8 mouse cellular contexts compared by ENCODE assay signal in genomic region chr1:134513876-134514590, GRCm38 (mm10). TPM values are rescaled to one million over a fixed set of nuclear protein-coding genes. Genes with fewer than 3 reads are reported as not detected.
A peak's percentile ranks its signal among the peaks of the same experiment; 100 is the strongest.
DNase-seq lines count a peak whose midpoint lies in the region; ATAC-seq lines count a peak whose summit lies in the region.

No protein-coding gene starts in this region.

- H3K4me1 ChIP-seq in forebrain, embryonic 14.5 days (ENCODE audit: control insufficient read depth, insufficient read depth, low read length): peaks cover 8% of the 10 kb centered on the region; the same call in 1 of the 2 replicates
- H3K4me1 ChIP-seq in limb, embryonic 13.5 days: peaks cover 30% of the 10 kb centered on the region
- 0 out of 2 replicates have a peak, but pooled peaks cover 6% of the 10 kb centered on the region for H3K4me1 ChIP-seq in midbrain, embryonic 14.5 days (ENCODE audit: control insufficient read depth, insufficient read depth, low read length)

- no peaks in the 10 kb centered on the region for H3K9me3 ChIP-seq in forebrain, embryonic 14.5 days (replicated peaks; ENCODE audit: control insufficient read depth, low read length)
- H3K9me3 ChIP-seq in limb, embryonic 13.5 days: no peaks in the 10 kb centered on the region
- no peaks in the 10 kb centered on the region for H3K9me3 ChIP-seq in midbrain, embryonic 14.5 days (ENCODE audit: control insufficient read depth, low read length)

- H3K9ac ChIP-seq in forebrain, embryonic 14.5 days (ENCODE audit: low read length): no peak overlapping the region
- peak overlapping the region; percentile 65 for H3K9ac ChIP-seq in limb, embryonic 13.5 days
- no peak overlapping the region for H3K9ac ChIP-seq in midbrain, embryonic 14.5 days (replicated peaks; ENCODE audit: low read length)

- H3K27me3 ChIP-seq in forebrain, embryonic 14.5 days (replicated peaks; ENCODE audit: control insufficient read depth, insufficient read depth, low read length): peaks cover 24% of the 10 kb centered on the region
- H3K27me3 ChIP-seq in limb, embryonic 13.5 days: peaks cover 45% of the 10 kb centered on the region
- peaks cover 6% of the 10 kb centered on the region; the same call in 1 of the 2 replicates for H3K27me3 ChIP-seq in midbrain, embryonic 14.5 days (ENCODE audit: control insufficient read depth, insufficient read depth, low read length)

- H3K36me3 ChIP-seq in forebrain, embryonic 14.5 days (ENCODE audit: control insufficient read depth, insufficient read depth, low read length): peaks cover 3% of the 10 kb centered on the region; the same call in 1 of the 2 replicates
- peaks cover 5% of the 10 kb centered on the region for H3K36me3 ChIP-seq in limb, embryonic 13.5 days
- H3K36me3 ChIP-seq in midbrain, embryonic 14.5 days (ENCODE audit: control insufficient read depth, insufficient read depth, low read length): no peaks in the 10 kb centered on the region

- ATAC-seq in CD4-positive, CD25-positive, alpha-beta regulatory T cell, adult 4 months: no peak
- no peak for ATAC-seq in forebrain, embryonic 14.5 days
- no peak for ATAC-seq in limb, embryonic 13.5 days (ENCODE audit: low FRiP score, low read depth)
- no peak for ATAC-seq in midbrain, embryonic 14.5 days (ENCODE audit: low FRiP score, low TSS enrichment)

- peak overlapping the region; percentile 61 for H3K4me2 ChIP-seq in forebrain, embryonic 14.5 days (ENCODE audit: low read length)
- peak overlapping the region; percentile 77 for H3K4me2 ChIP-seq in limb, embryonic 13.5 days (replicated peaks)
- peak overlapping the region; percentile 59; the same call in 1 of the 2 replicates for H3K4me2 ChIP-seq in midbrain, embryonic 14.5 days (ENCODE audit: low read length)

- DNase-seq in CD4-positive, CD25-positive, alpha-beta regulatory T cell, adult 2 months (ENCODE audit: low read depth, low spot score): peak; percentile 28
- no peak for DNase-seq in forebrain, embryonic 14.5 days (ENCODE audit: low spot score)
- DNase-seq in midbrain, embryonic 14.5 days: no peak
- DNase-seq in cerebellum, adult 18-20 months: no peak
- no peak for DNase-seq in ovary, postnatal 14 days (ENCODE audit: low spot score)
- no peak for DNase-seq in kidney, adult 18-20 months

- 40% methylated on average over 16 of the region's 16 CpGs for WGBS in forebrain, embryonic 14.5 days
- 43% methylated on average over 16 of the region's 16 CpGs for WGBS in limb, embryonic 13.5 days
- WGBS in midbrain, embryonic 14.5 days: 45% methylated on average over 16 of the region's 16 CpGs

- peak overlapping the region; percentile 30; the same call in 1 of the 2 replicates for H3K4me3 ChIP-seq in forebrain, embryonic 14.5 days (ENCODE audit: low read depth, low read length)
- H3K4me3 ChIP-seq in limb, embryonic 13.5 days: peak overlapping the region; percentile 43
- H3K4me3 ChIP-seq in midbrain, embryonic 14.5 days (replicated peaks; ENCODE audit: low read depth, low read length): no peak overlapping the region

- no peak overlapping the region for H3K27ac ChIP-seq in forebrain, embryonic 14.5 days (ENCODE audit: low read depth, low read length)
- H3K27ac ChIP-seq in limb, embryonic 13.5 days: no peak overlapping the region
- no peak overlapping the region for H3K27ac ChIP-seq in midbrain, embryonic 14.5 days (replicated peaks; ENCODE audit: low read depth, low read length)

RNA-seq across cellular contexts. Expression of gene Rabif, which starts 19.6 kb away (rescaled TPM):
- 10 to 100 TPM; 45.5 to 47.1 TPM for polyA plus RNA-seq in CD4-positive, CD25-positive, alpha-beta regulatory T cell, adult 4 months (2017; shearing (Covaris generic))
- polyA plus RNA-seq in forebrain, embryonic 14.5 days (2014; fragmentation: Nextera tagmentation; extraction: Ambion mirVana): 59.4 and 66.3 TPM in 2 replicates
- polyA plus RNA-seq in limb, embryonic 13.5 days (2015; fragmentation: Nextera tagmentation; extraction: Ambion mirVana): 40.1 and 40.8 TPM in 2 replicates
- polyA plus RNA-seq in midbrain, embryonic 14.5 days (2014; fragmentation: Nextera tagmentation; extraction: Ambion mirVana): 69.4 and 75.3 TPM in 2 replicates

RNA-seq across cellular contexts. Expression of gene Mgat4e, which starts 35.4 kb away (rescaled TPM):
- not detected for polyA plus RNA-seq in CD4-positive, CD25-positive, alpha-beta regulatory T cell, adult 4 months (2017; shearing (Covaris generic))
- polyA plus RNA-seq in forebrain, embryonic 14.5 days (2014; fragmentation: Nextera tagmentation; extraction: Ambion mirVana): not detected in 2 replicates
- 0.14 TPM in 1 of 2 replicates, not detected in the other for polyA plus RNA-seq in limb, embryonic 13.5 days (2015; fragmentation: Nextera tagmentation; extraction: Ambion mirVana)
- not detected in 2 replicates for polyA plus RNA-seq in midbrain, embryonic 14.5 days (2014; fragmentation: Nextera tagmentation; extraction: Ambion mirVana)

RNA-seq across cellular contexts. Expression of gene Kdm5b, which starts 45.9 kb away (rescaled TPM):
- polyA plus RNA-seq in CD4-positive, CD25-positive, alpha-beta regulatory T cell, adult 4 months (2017; shearing (Covaris generic)): 10 to 100 TPM; 15.5 to 18.1 TPM
- 75.3 and 88.4 TPM in 2 replicates for polyA plus RNA-seq in forebrain, embryonic 14.5 days (2014; fragmentation: Nextera tagmentation; extraction: Ambion mirVana)
- polyA plus RNA-seq in limb, embryonic 13.5 days (2015; fragmentation: Nextera tagmentation; extraction: Ambion mirVana): 96.1 and 98.8 TPM in 2 replicates
- polyA plus RNA-seq in midbrain, embryonic 14.5 days (2014; fragmentation: Nextera tagmentation; extraction: Ambion mirVana): 79.7 and 111 TPM in 2 replicates

RNA-seq across cellular contexts. Expression of gene Klhl12, which starts 58.7 kb away (rescaled TPM):
- polyA plus RNA-seq in CD4-positive, CD25-positive, alpha-beta regulatory T cell, adult 4 months (2017; shearing (Covaris generic)): 10 to 100 TPM; 13.7 to 15.8 TPM
- 24.8 and 27.3 TPM in 2 replicates for polyA plus RNA-seq in forebrain, embryonic 14.5 days (2014; fragmentation: Nextera tagmentation; extraction: Ambion mirVana)
- 29.4 and 29.9 TPM in 2 replicates for polyA plus RNA-seq in limb, embryonic 13.5 days (2015; fragmentation: Nextera tagmentation; extraction: Ambion mirVana)
- polyA plus RNA-seq in midbrain, embryonic 14.5 days (2014; fragmentation: Nextera tagmentation; extraction: Ambion mirVana): 19.6 and 34.4 TPM in 2 replicates
